Mouse (Mus musculus): ENCODE measurements around the gene Gabarap. TPM values are rescaled to one million over a fixed set of nuclear protein-coding genes. Genes with fewer than 3 reads are reported as not detected.
"Not testable (repeated sequence)": the region's sequence is repeated elsewhere in the genome, so short reads cannot be mapped to it uniquely, and the experiment has no call there.

Gabarap gene
- total RNA-seq, 2 experiments from 2014 or later, result 148 to 170 TPM

- no peak for DNase-seq
Measured at GRCm38 (mm10) chr11:69998567-69999491, 7.9 kb downstream of the Gabarap start.

GRCm38 (mm10) chr11:69999666-70000065 is 8.7 kb downstream of the Gabarap start:
- no peak for DNase-seq

- peak; percentile 90 for DNase-seq
Measured at GRCm38 (mm10) chr11:70000396-70000898, 9.5 kb downstream of the Gabarap start, which contains the start of gene Dvl2. Dvl2 (plus strand) TSS chr11:70000595.

GRCm38 (mm10) chr11:70001159-70001558 is 10.2 kb downstream of the Gabarap start:
- DNase-seq, result no peak

- no peak for DNase-seq
Measured at GRCm38 (mm10) chr11:70001865-70002264, 10.9 kb downstream of the Gabarap start.

- DNase-seq, result no peak
Measured at GRCm38 (mm10) chr11:70002471-70002870, 11.5 kb downstream of the Gabarap start.

- DNase-seq, result no peak
Measured at GRCm38 (mm10) chr11:70005521-70005920, 14.6 kb downstream of the Gabarap start.

GRCm38 (mm10) chr11:70010033-70010432 is 19.1 kb downstream of the Gabarap start:
- DNase-seq, result no peak

- DNase-seq, result no peak
Measured at GRCm38 (mm10) chr11:70010548-70010947, 19.6 kb downstream of the Gabarap start.

- DNase-seq, result no peak
Measured at GRCm38 (mm10) chr11:70010961-70011360, 20.0 kb downstream of the Gabarap start.

- no peak for DNase-seq
Measured at GRCm38 (mm10) chr11:70012931-70013330, 22.0 kb downstream of the Gabarap start.

- DNase-seq, result no peak
Measured at GRCm38 (mm10) chr11:70013408-70013807, 22.5 kb downstream of the Gabarap start.

- DNase-seq, result no peak
Measured at GRCm38 (mm10) chr11:70014051-70014450, 23.1 kb downstream of the Gabarap start.

GRCm38 (mm10) chr11:70014880-70015558 is 24.1 kb downstream of the Gabarap start, which contains the start of gene Acadvl:
Acadvl (minus strand) TSS chr11:70015411.
- peak; percentile 86 for DNase-seq

GRCm38 (mm10) chr11:70015677-70016076 is 24.7 kb downstream of the Gabarap start:
- DNase-seq, result no peak

GRCm38 (mm10) chr11:70016177-70016576 is 25.2 kb downstream of the Gabarap start:
- not testable (repeated sequence) for DNase-seq

- DNase-seq, result no peak
Measured at GRCm38 (mm10) chr11:70016669-70017068, 25.7 kb downstream of the Gabarap start, which contains the start of gene Dlg4. Dlg4 (plus strand) TSS chr11:70016942.

GRCm38 (mm10) chr11:70017199-70017767 is 26.3 kb downstream of the Gabarap start:
- no peak for DNase-seq

GRCm38 (mm10) chr11:70018131-70018990 is 27.4 kb downstream of the Gabarap start:
- peak; percentile 40 for DNase-seq

- no peak for DNase-seq
Measured at GRCm38 (mm10) chr11:70019495-70020021, 28.6 kb downstream of the Gabarap start.

GRCm38 (mm10) chr11:70020022-70020631 is 29.2 kb downstream of the Gabarap start:
- DNase-seq, result no peak
